Mouse (Mus musculus) macrophage (primary cell): Measurements from ENCODE around the gene Rxrb. TPM values are rescaled to one million over a fixed set of nuclear protein-coding genes. Genes with fewer than 3 reads are reported as not detected.
A peak's percentile ranks its signal among the peaks of the same experiment; 100 is the strongest.

ENCODE experiments used
- H3K27ac ChIP-seq: fragments of 350-480 bp; formaldehyde crosslinking; 2 replicates; pipeline ENCODE4 v1.9.0; 2021
- H3K36me3 ChIP-seq: fragments of 350-480 bp; formaldehyde crosslinking; 2 replicates; pipeline ENCODE4 v1.9.0; 2021; ENCODE audit errors: inconsistent target
- H3K4me3 ChIP-seq: fragments of 350-480 bp; formaldehyde crosslinking; 2 replicates; pipeline ENCODE4 v1.9.0; 2021; ENCODE audit errors: inconsistent target
- H3K79me2 ChIP-seq: fragments of 350-480 bp; formaldehyde crosslinking; 2 replicates; pipeline ENCODE4 v1.9.0; 2021; ENCODE audit errors: inconsistent target
- WGBS: methylation state at CpG from one replicate; pipeline ENCODE4 v1.1.7; 2026; ENCODE audit warnings: inconsistent platforms; ENCODE audit not compliant: missing documents; 5-methylcytosine and 5-hydroxymethylcytosine counted together
- polyA plus RNA-seq: library from polyadenylated mRNA; stranded (reverse); fragments of 250-400 nt; gene quantifications from 3 replicates; pipeline ENCODE4 v1.2.4, GENCODE M21; 2018; ENCODE audit warnings: inconsistent platforms

Rxrb gene
- polyA plus RNA-seq, 1 experiment from 2014 or later = 15.5 TPM

DNA sequence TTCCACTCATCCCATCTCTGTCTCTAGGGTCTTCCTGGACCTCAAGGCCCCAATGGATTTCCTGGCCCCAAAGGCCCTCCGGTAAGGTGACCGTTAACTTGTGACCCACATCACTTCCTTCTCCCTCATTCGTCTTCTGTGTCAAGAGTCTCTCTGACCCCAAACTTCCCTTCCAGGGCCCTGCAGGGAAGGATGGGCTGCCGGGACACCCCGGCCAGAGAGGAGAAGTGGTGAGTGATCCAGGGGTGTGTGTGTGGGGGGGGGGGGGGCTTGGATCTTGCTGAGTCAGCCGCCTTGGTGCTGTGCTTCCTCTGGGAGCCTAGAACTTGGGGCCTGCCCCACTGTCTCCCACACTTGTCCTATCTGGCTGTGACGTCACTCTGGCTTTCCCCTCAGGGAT lies 25.6 kb downstream of the Rxrb start:
- WGBS = 1% methylated on average over 7 of the region's 7 CpGs
- no peaks in the 10 kb centered on the region for H3K36me3 ChIP-seq
- no peaks in the 10 kb centered on the region for H3K79me2 ChIP-seq
- H3K27ac ChIP-seq = peak overlapping the region; percentile 32
- H3K4me3 ChIP-seq = no peak overlapping the region

- Histone ChIP-seq H3K4me3 (no peak overlapping the region), H3K36me3 (no peaks in the 10 kb centered on the region), H3K27ac (no peak overlapping the region), H3K79me2 (no peaks in the 10 kb centered on the region)
- 52% methylated on average over 3 of the region's 3 CpGs for WGBS
Measured at GRCm38 (mm10) chr17:34068864-34069263, 37.3 kb downstream of the Rxrb start.

DNA sequence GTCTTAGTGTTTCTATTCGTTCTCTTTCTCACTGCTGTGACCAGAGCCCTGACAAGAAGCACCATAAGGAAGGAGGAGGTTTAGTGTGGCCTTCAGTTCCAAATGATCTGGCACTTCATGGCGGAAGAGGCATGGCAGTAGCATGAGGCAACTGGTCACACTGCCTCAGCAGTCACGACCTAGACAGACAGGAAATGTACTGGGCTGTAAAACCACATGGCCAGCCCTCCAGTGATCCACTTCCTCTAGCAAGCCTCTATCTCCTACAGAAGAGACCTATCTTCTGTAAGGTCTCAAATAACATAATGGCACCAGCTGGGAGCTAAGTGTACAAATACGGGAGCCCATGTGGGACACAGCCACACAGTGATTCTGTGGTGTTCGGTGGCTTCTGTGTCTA lies 40.5 kb downstream of the Rxrb start:
- 51% methylated on average over 5 of the region's 5 CpGs for WGBS
- Histone ChIP-seq H3K79me2 (no peaks in the 10 kb centered on the region), H3K27ac (peak overlapping the region; percentile 41), H3K36me3 (no peaks in the 10 kb centered on the region), H3K4me3 (no peak overlapping the region)

- Histone ChIP-seq H3K27ac (no peak overlapping the region), H3K36me3 (no peaks in the 10 kb centered on the region), H3K79me2 (no peaks in the 10 kb centered on the region), H3K4me3 (no peak overlapping the region)
- WGBS = 25% methylated on average over 7 of the region's 7 CpGs
Measured at GRCm38 (mm10) chr17:34075271-34075670, 43.7 kb downstream of the Rxrb start.

- H3K36me3 ChIP-seq = no peaks in the 10 kb centered on the region
- no peak overlapping the region for H3K27ac ChIP-seq
- H3K4me3 ChIP-seq = no peak overlapping the region
- WGBS = 3% methylated on average over 9 of the region's 9 CpGs
- H3K79me2 ChIP-seq = no peaks in the 10 kb centered on the region
Measured at GRCm38 (mm10) chr17:34077549-34077948, 45.9 kb downstream of the Rxrb start.

- Histone ChIP-seq H3K36me3 (no peaks in the 10 kb centered on the region), H3K4me3 (no peak overlapping the region), H3K27ac (no peak overlapping the region), H3K79me2 (no peaks in the 10 kb centered on the region)
- 66% methylated on average over 4 of the region's 4 CpGs for WGBS
Measured at GRCm38 (mm10) chr17:34078148-34078547, 46.5 kb downstream of the Rxrb start.

- Histone ChIP-seq H3K79me2 (no peaks in the 10 kb centered on the region), H3K4me3 (no peak overlapping the region), H3K36me3 (no peaks in the 10 kb centered on the region), H3K27ac (no peak overlapping the region)
- WGBS = 93% methylated on average over 11 of the region's 11 CpGs
Measured at GRCm38 (mm10) chr17:34079002-34079401, 47.4 kb downstream of the Rxrb start.

- Histone ChIP-seq H3K79me2 (no peaks in the 10 kb centered on the region), H3K4me3 (no peak overlapping the region), H3K27ac (no peak overlapping the region), H3K36me3 (no peaks in the 10 kb centered on the region)
- WGBS = 44% methylated on average over 5 of the region's 5 CpGs
Measured at GRCm38 (mm10) chr17:34079621-34080020, 48.0 kb downstream of the Rxrb start.

DNA sequence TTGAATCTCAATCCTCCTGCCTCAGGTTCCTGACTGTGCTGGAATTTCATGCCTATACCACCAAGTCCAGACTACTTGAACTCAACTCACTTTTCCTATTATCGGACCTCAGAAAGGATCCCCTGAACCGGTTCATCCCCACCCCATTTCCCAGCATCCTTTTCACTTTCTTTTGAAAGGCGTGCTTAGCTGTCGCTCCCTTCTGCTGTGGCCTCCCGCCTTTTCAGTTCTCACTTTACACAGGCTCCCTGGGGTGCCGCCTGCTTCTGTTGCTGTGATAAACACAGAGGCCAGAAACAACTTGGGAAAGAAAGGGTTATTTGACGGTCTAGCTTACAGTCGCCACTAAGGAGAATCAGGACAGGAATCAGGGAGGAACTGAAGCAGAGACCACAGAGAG lies 51.5 kb downstream of the Rxrb start:
- H3K4me3 ChIP-seq = no peak overlapping the region
- 87% methylated on average over 8 of the region's 8 CpGs for WGBS
- no peak overlapping the region for H3K27ac ChIP-seq
- H3K36me3 ChIP-seq = no peaks in the 10 kb centered on the region
- no peaks in the 10 kb centered on the region for H3K79me2 ChIP-seq

DNA sequence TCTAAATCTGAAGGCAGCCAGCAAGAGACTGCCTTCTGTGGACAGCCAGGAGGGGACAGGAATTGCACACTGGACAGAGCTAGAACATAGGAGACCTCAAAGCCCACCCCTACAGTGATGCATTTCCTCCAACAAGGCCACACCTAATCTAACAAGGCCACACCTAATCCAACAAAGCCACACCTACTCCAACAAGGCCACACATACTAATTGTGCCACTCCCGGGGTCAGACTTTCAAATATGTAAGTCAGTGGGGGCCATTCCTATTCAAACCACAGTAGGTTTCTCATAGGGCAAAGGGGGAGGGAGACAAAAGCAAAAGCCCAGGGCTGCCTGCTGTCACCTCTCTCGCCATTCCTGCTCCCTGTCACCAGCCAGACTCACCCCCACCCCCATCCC lies 55.8 kb downstream of the Rxrb start:
- H3K4me3 ChIP-seq = no peak overlapping the region
- H3K36me3 ChIP-seq = no peaks in the 10 kb centered on the region
- H3K79me2 ChIP-seq = no peaks in the 10 kb centered on the region
- WGBS = 50% methylated on average over 1 of the region's 2 CpGs
- H3K27ac ChIP-seq = no peak overlapping the region

Other genes with a start within 250 kb of the Rxrb start
- gene Angptl4, start 250.0 kb upstream of the Rxrb start, polyA plus RNA-seq = 5.8 to 23.0 TPM (median 12.1 TPM) in 3 replicates
- 5.5 to 10.9 TPM (median 9.8 TPM) in 3 replicates for gene Kank3, start 221.3 kb upstream of the Rxrb start, polyA plus RNA-seq
- 746 to 2,425 TPM (median 1,878 TPM) in 3 replicates for gene Rps28, start 207.2 kb upstream of the Rxrb start, polyA plus RNA-seq
- gene Ndufa7, start 207.2 kb upstream of the Rxrb start, polyA plus RNA-seq = 105 to 236 TPM (median 213 TPM) in 3 replicates
- gene Cd320, start 188.7 kb upstream of the Rxrb start, polyA plus RNA-seq = 2.0 to 5.0 TPM (median 4.1 TPM) in 3 replicates
- gene Gm7029, start 158.0 kb upstream of the Rxrb start, polyA plus RNA-seq = not detected in 3 replicates
- gene Kifc1, start 141.2 kb upstream of the Rxrb start, polyA plus RNA-seq = 1.3 to 6.1 TPM (median 2.3 TPM) in 3 replicates
- 1.8 TPM in 1 of 3 replicates, not detected in the others for gene Platr17, start 126.7 kb upstream of the Rxrb start, polyA plus RNA-seq
- gene Daxx, start 122.4 kb upstream of the Rxrb start, polyA plus RNA-seq = 32.1 to 95.9 TPM (median 50.6 TPM) in 3 replicates
- 235 to 575 TPM (median 237 TPM) in 3 replicates for gene Tapbp, start 115.9 kb upstream of the Rxrb start, polyA plus RNA-seq
- gene Zbtb22, start 115.9 kb upstream of the Rxrb start, polyA plus RNA-seq = 18.2 to 24.0 TPM (median 21.3 TPM) in 3 replicates
- 36.9 to 101 TPM (median 53.4 TPM) in 3 replicates for gene Rgl2, start 102.3 kb upstream of the Rxrb start, polyA plus RNA-seq
- 39.8 to 92.0 TPM (median 50.8 TPM) in 3 replicates for gene Pfdn6, start 91.5 kb upstream of the Rxrb start, polyA plus RNA-seq
- gene Wdr46, start 91.2 kb upstream of the Rxrb start, polyA plus RNA-seq = 10.9 to 27.3 TPM (median 11.8 TPM) in 3 replicates
- 4.0 to 11.7 TPM (median 6.8 TPM) in 3 replicates for gene B3galt4, start 80.3 kb upstream of the Rxrb start, polyA plus RNA-seq
- 30.3 to 39.3 TPM (median 30.5 TPM) in 3 replicates for gene Vps52, start 76.0 kb upstream of the Rxrb start, polyA plus RNA-seq
- gene Rps18, start 75.8 kb upstream of the Rxrb start, polyA plus RNA-seq = 829 to 1,952 TPM (median 1,389 TPM) in 3 replicates
- 2,418 to 4,239 TPM (median 2,994 TPM) in 3 replicates for gene H2-K1, start 31.5 kb upstream of the Rxrb start, polyA plus RNA-seq
- 12.0 to 17.2 TPM (median 17.1 TPM) in 3 replicates for gene Ring1, start 7.1 kb upstream of the Rxrb start, polyA plus RNA-seq
- gene H2-Ke6, start 3.8 kb upstream of the Rxrb start, polyA plus RNA-seq = 28.2 to 38.3 TPM (median 35.6 TPM) in 3 replicates
- 67.7 to 120 TPM (median 117 TPM) in 3 replicates for gene Slc39a7, start 130 bp upstream of the Rxrb start, polyA plus RNA-seq
- 0.79 to 1.6 TPM (median 1.2 TPM) in 3 replicates for gene Col11a2, start 7.6 kb downstream of the Rxrb start, polyA plus RNA-seq
- 0.25 to 1.4 TPM (median 0.62 TPM) in 3 replicates for gene H2-Oa, start 60.5 kb downstream of the Rxrb start, polyA plus RNA-seq
- gene H2-DMa, start 87.7 kb downstream of the Rxrb start, polyA plus RNA-seq = 19.1 to 57.0 TPM (median 47.3 TPM) in 3 replicates
- 130 to 435 TPM (median 155 TPM) in 3 replicates for gene Brd2, start 90.8 kb downstream of the Rxrb start, polyA plus RNA-seq
- 1.2 to 2.2 TPM (median 1.8 TPM) in 3 replicates for gene H2-DMb2, start 111.5 kb downstream of the Rxrb start, polyA plus RNA-seq
- 26.4 to 54.6 TPM (median 34.2 TPM) in 3 replicates for gene H2-DMb1, start 121.3 kb downstream of the Rxrb start, polyA plus RNA-seq
- gene Tap1, start 155.7 kb downstream of the Rxrb start, polyA plus RNA-seq = 42.0 to 121 TPM (median 79.2 TPM) in 3 replicates
- gene Psmb9, start 156.0 kb downstream of the Rxrb start, polyA plus RNA-seq = 38.9 to 88.0 TPM (median 49.9 TPM) in 3 replicates
- 147 to 329 TPM (median 288 TPM) in 3 replicates for gene Psmb8, start 165.9 kb downstream of the Rxrb start, polyA plus RNA-seq
- gene Tap2, start 171.7 kb downstream of the Rxrb start, polyA plus RNA-seq = 26.1 to 58.7 TPM (median 37.6 TPM) in 3 replicates
- 0.15 to 0.41 TPM (median 0.33 TPM) in 3 replicates for gene H2-Ob, start 207.1 kb downstream of the Rxrb start, polyA plus RNA-seq
- 88.0 to 180 TPM (median 145 TPM) in 3 replicates for gene H2-Ab1, start 225.9 kb downstream of the Rxrb start, polyA plus RNA-seq